Mouse (Mus musculus): ENCODE results near the gene Lrrc10. TPM values are rescaled to one million over a fixed set of nuclear protein-coding genes. Genes with fewer than 3 reads are reported as not detected.

The Lrrc10 gene
- polyA plus RNA-seq (2012; ENCODE audit: insufficient read depth, insufficient read length, missing spikeins) = not detected in 2 replicates

- H3K4me3 ChIP-seq (ENCODE audit: insufficient read depth, low read depth, low read length) = no peak within 1 kb of the TSS
- H3K4me1 ChIP-seq (ENCODE audit: control insufficient read depth, insufficient read depth, insufficient read length, low read length) = no peaks in the 10 kb centered on the region
- H3K27ac ChIP-seq (replicated peaks; ENCODE audit: low read depth, low read length) = no peak within 1 kb of the TSS
These were observed at the start of gene Lrrc10 for GRCm38 (mm10) chr10:117045175-117046056. Lrrc10 (plus strand) TSS chr10:117045341.

GRCm38 (mm10) chr10:116995584-116996235 lies 49.4 kb upstream of the Lrrc10 start:
- Histone ChIP-seq H3K4me3 (ENCODE audit: insufficient read depth, low read depth, low read length) (no peak overlapping the region), H3K27ac (replicated peaks; ENCODE audit: low read depth, low read length) (no peak overlapping the region), H3K4me1 (ENCODE audit: control insufficient read depth, insufficient read depth, insufficient read length, low read length) (no peaks in the 10 kb centered on the region)

GRCm38 (mm10) chr10:116996236-116996600 lies 48.9 kb upstream of the Lrrc10 start:
- no peak overlapping the region for H3K27ac ChIP-seq (replicated peaks; ENCODE audit: low read depth, low read length)
- no peak overlapping the region for H3K4me3 ChIP-seq (ENCODE audit: insufficient read depth, low read depth, low read length)

GRCm38 (mm10) chr10:116998716-116999455 lies 46.3 kb upstream of the Lrrc10 start:
- Histone ChIP-seq H3K4me1 (ENCODE audit: control insufficient read depth, insufficient read depth, insufficient read length, low read length) (no peaks in the 10 kb centered on the region), H3K4me3 (ENCODE audit: insufficient read depth, low read depth, low read length) (no peak overlapping the region), H3K27ac (replicated peaks; ENCODE audit: low read depth, low read length) (no peak overlapping the region)

More at GRCm38 (mm10) chr10:116996236-116996600, 48.9 kb upstream of the Lrrc10 start:
- no peaks in the 10 kb centered on the region for H3K4me1 ChIP-seq (ENCODE audit: control insufficient read depth, insufficient read depth, insufficient read length, low read length)

- H3K4me1 ChIP-seq (ENCODE audit: control insufficient read depth, insufficient read depth, insufficient read length, low read length) = no peaks in the 10 kb centered on the region
- no peak overlapping the region for H3K4me3 ChIP-seq (ENCODE audit: insufficient read depth, low read depth, low read length)
- H3K27ac ChIP-seq (replicated peaks; ENCODE audit: low read depth, low read length) = no peak overlapping the region
These were observed 44.2 kb upstream of the Lrrc10 start for GRCm38 (mm10) chr10:117000975-117001374.

- H3K4me1 ChIP-seq (ENCODE audit: control insufficient read depth, insufficient read depth, insufficient read length, low read length) = no peaks in the 10 kb centered on the region
- H3K27ac ChIP-seq (replicated peaks; ENCODE audit: low read depth, low read length) = no peak overlapping the region
- no peak overlapping the region for H3K4me3 ChIP-seq (ENCODE audit: insufficient read depth, low read depth, low read length)
These were observed 40.4 kb upstream of the Lrrc10 start for GRCm38 (mm10) chr10:117004695-117005094.

- Histone ChIP-seq H3K4me3 (ENCODE audit: insufficient read depth, low read depth, low read length) (no peak overlapping the region), H3K27ac (replicated peaks; ENCODE audit: low read depth, low read length) (no peak overlapping the region), H3K4me1 (ENCODE audit: control insufficient read depth, insufficient read depth, insufficient read length, low read length) (no peaks in the 10 kb centered on the region)
These were observed 39.3 kb upstream of the Lrrc10 start for GRCm38 (mm10) chr10:117005707-117006464.

- no peak overlapping the region for H3K27ac ChIP-seq (replicated peaks; ENCODE audit: low read depth, low read length)
- no peak overlapping the region for H3K4me3 ChIP-seq (ENCODE audit: insufficient read depth, low read depth, low read length)
- H3K4me1 ChIP-seq (ENCODE audit: control insufficient read depth, insufficient read depth, insufficient read length, low read length) = no peaks in the 10 kb centered on the region
These were observed 35.5 kb upstream of the Lrrc10 start for GRCm38 (mm10) chr10:117009691-117010090.

GRCm38 (mm10) chr10:117011047-117011446 lies 34.1 kb upstream of the Lrrc10 start:
- Histone ChIP-seq H3K4me1 (ENCODE audit: control insufficient read depth, insufficient read depth, insufficient read length, low read length) (no peaks in the 10 kb centered on the region), H3K27ac (replicated peaks; ENCODE audit: low read depth, low read length) (no peak overlapping the region), H3K4me3 (ENCODE audit: insufficient read depth, low read depth, low read length) (no peak overlapping the region)

GRCm38 (mm10) chr10:117013689-117014390 lies 31.3 kb upstream of the Lrrc10 start:
- Histone ChIP-seq H3K4me3 (ENCODE audit: insufficient read depth, low read depth, low read length) (no peak overlapping the region), H3K4me1 (ENCODE audit: control insufficient read depth, insufficient read depth, insufficient read length, low read length) (no peaks in the 10 kb centered on the region), H3K27ac (replicated peaks; ENCODE audit: low read depth, low read length) (no peak overlapping the region)

- no peak overlapping the region for H3K27ac ChIP-seq (replicated peaks; ENCODE audit: low read depth, low read length)
- no peak overlapping the region for H3K4me3 ChIP-seq (ENCODE audit: insufficient read depth, low read depth, low read length)
- H3K4me1 ChIP-seq (ENCODE audit: control insufficient read depth, insufficient read depth, insufficient read length, low read length) = no peaks in the 10 kb centered on the region
These were observed 30.6 kb upstream of the Lrrc10 start for GRCm38 (mm10) chr10:117014565-117014964.

- no peak overlapping the region for H3K27ac ChIP-seq (replicated peaks; ENCODE audit: low read depth, low read length)
- no peak overlapping the region for H3K4me3 ChIP-seq (ENCODE audit: insufficient read depth, low read depth, low read length)
- H3K4me1 ChIP-seq (ENCODE audit: control insufficient read depth, insufficient read depth, insufficient read length, low read length) = no peaks in the 10 kb centered on the region
These were observed 26.8 kb upstream of the Lrrc10 start for GRCm38 (mm10) chr10:117018281-117018840.

GRCm38 (mm10) chr10:117021020-117021754 lies 24.0 kb upstream of the Lrrc10 start:
- Histone ChIP-seq H3K4me1 (ENCODE audit: control insufficient read depth, insufficient read depth, insufficient read length, low read length) (no peaks in the 10 kb centered on the region), H3K4me3 (ENCODE audit: insufficient read depth, low read depth, low read length) (no peak overlapping the region), H3K27ac (replicated peaks; ENCODE audit: low read depth, low read length) (no peak overlapping the region)

All from brown adipose tissue, adult 24 weeks (tissue).